Mouse (Mus musculus): ENCODE measurements around the gene Rubcn.

The Rubcn gene

DNA sequence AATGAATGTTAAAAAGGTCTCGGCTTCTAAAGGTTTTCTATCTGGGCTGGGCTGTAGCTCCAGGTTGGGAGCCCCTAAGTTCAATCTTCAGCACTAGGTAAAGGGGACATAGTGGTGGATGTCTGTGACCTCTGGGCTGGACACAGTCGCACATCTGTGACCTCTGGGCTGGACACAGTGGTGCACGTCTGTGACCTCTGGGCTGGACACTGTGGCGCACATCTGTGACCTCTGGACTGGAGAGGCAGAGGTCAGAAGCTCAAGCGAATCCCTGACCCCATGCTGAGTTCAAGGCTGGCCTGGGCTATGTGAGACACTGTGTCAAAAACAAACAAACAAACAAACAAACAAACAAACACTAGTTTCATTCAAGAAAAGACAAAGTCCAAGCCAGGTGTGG, 7.3 kb downstream of the Rubcn start:
- DNase-seq (ENCODE audit: low spot score in 2 of 2) = no peak

DNA sequence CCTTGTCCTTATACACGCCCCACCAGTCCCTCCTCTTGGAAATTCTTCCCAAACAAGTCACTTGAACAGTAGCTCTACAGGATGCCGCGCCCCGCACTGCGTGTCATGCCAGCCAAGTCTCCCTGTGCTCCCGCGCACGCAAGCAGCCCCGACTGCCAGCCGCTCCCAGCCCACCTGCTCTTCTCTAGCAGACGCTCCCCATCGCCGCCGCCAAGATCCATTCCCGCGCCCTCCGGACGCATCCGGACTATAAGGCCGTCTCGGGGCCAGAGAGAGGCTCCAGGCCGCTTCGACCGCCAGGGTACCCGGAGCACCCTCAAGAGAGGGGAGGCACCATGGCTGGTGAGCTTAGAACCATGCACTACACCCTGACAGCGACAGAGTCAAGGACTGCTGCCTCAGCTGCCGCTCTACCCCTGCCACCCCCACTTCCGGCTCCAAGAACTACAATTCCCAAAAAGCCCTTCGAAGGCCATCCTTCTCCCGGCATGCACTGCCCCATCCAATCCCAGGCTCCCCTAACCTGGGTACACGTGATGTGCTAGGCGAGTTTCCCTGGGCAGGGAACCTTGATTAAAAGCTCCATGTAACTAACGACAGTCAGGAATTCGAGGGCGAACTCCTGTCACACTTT, 9.5 kb downstream of the Rubcn start:
- peak; percentile 85 to 87 for DNase-seq (ENCODE audit: low spot score in 2 of 2)

DNA sequence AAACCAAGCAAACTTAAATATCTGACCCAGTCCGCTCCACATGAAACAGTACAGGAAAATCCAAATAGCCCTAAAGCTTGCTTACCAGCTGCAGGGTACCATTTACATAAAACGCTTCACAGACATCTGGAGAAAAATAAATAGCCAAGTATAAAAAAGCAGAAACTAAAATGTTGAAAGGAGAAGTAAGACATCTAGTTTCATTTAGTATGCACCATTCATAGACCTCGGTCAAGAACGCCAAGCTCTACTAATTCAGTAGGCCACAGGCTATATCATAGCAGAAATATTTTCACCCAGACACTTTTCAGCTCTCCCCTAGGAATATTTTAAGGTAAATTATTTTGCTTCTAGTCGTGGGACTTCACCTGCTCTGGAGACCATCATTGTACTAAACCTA, 10.9 kb downstream of the Rubcn start:
- DNase-seq (ENCODE audit: low spot score in 2 of 2) = no peak

DNA sequence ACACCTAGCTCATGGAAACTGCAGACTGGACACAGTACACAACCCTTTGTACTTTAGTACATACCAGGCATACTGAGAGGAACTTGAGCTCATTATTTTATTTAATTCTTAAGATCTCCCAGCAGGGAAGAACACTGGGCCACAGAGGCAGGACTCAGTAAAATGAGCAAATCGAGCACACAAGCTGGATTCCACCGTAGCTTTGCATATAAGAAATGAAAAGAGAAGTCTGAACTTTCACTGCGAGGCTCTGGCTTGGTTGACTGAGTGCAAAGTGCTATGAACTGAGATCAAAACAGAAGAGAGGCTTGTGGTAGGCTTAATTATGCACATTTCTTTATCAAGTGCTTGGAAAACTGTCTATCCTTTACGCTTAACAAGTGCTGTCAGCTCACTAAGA, 12.2 kb downstream of the Rubcn start:
- no peak for DNase-seq (ENCODE audit: low spot score in 2 of 2)

DNA sequence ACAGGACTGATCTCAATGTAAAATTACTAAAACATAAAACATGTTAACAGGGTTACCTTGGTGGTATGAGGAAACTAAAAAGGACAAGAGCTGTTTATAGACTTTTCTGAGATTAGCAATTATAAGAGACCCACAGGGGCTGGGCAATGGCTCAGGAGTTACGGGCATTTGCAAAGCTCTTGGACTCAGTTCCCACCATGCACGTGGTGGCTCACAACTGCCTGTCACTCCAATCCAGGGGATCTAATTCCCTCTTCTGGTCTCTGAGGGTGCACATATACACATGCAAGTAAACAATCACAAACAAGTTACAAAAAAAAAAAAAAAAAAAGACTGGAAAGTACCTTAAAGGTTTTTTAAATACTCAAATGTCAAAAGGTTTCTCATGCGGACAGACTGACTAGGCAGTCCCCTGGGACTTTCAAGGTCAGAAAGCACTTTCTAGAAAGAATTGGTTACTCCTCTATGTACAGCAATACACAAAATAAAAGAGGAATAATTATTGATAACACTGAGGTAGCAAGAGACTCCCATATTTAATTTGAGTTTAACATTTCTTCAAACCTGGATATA, 15.7 kb downstream of the Rubcn start:
- DNase-seq (ENCODE audit: low spot score in 2 of 2) = no peak

DNA sequence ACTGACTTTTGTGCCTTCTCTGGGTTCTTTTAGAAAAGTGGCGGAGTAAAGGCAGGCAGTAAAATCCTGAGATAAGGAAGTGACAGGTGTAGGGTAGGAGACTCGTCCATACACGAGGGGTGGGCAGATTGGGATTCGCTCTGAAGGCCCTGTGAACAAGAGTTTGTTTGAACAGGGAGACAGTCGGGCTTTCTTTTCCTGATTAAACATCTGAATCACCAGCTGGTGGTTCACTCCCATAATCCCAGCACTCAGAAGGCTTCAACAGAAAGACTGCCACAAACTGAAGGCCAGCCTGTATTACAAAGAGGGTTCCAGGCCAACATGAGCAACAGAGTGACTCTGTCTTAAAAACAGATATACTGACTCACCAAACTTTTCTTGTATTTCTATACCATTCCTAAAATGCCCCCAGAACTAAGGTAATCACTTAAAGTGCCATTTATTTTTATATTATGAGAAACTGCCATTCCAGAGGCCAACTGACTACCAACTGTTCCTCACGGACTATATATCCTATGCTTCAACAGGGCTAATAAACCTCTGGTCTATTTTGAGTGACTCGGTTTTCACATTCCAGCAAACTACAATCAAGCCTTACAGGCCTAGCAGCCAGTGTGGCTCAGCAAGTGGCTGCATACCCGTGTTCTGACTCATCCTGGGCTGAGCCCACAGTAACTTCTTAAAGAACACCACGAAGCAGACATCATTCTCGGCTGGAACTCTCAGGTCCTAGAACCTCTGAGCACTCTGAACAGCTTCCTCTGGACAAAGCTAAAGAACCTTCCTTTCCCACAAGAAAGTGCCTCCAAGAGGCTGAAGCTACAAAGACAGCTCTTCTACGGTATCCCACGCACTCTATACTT, 18.6 kb downstream of the Rubcn start:
- no peak for DNase-seq (ENCODE audit: low spot score in 2 of 2)

DNA sequence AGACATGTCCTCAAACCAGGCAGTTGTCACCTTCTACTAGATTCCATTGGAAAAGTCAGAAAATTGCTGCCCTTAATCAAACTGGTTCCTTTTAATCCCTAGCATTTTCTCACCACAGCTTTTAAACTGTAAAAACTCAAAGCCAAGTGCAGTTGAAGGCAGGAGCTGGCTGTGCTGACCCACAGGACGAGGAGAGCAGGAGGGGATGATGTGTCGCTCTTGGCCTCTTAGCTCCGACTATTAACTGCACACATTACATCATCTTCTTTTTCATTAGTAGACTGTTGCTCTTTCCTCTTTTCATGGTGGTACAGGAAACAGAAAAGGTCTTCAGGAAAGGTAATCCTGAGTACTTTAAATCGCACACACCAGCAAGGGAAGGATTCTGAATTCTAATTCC, 19.2 kb downstream of the Rubcn start:
- no peak for DNase-seq (ENCODE audit: low spot score in 2 of 2)

DNA sequence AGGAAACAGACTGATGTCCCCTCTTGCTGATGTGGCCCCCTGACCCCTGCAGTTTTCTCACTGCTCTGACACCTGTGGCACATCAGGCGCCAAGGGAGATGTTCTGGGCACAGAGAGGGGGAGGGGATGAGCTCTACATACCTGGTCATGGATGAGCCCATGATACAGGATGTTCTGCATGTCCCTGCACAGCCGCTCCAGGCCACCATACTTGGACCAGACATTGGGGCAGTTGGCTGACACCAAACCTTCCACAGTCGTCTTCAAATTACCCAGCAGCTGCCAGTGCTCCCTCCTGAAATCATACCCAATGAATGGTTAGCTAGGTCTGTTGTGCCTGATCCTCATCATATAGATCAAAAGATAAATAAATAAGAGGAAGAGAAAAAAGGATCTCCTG, 20.8 kb downstream of the Rubcn start:
- DNase-seq (ENCODE audit: low spot score in 2 of 2) = no peak

DNA sequence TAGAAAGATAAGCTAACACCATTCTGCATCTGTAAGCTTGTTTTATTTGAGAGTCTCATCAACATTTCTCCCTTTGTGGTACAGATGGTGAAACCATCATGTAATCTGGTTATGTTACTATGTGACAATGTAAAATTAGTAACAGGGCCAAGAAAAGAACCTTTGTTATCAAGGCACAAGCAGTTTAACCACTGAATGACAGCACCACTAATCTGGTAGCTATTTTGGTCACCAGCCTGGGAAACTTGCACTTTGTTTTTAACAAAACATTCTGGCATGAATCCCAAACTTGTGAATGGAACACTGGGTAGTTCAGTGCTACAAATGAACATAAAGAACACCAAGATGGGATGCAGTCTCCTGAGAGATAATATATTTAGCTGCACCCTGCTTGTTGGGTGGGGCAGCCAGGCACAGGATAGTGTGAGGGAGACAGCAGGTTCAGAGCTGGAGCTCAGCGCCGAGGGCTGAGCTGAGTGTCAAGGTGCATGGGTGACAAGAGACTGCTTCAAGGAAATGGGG, 23.5 kb downstream of the Rubcn start:
- DNase-seq (ENCODE audit: low spot score in 2 of 2) = no peak

DNA sequence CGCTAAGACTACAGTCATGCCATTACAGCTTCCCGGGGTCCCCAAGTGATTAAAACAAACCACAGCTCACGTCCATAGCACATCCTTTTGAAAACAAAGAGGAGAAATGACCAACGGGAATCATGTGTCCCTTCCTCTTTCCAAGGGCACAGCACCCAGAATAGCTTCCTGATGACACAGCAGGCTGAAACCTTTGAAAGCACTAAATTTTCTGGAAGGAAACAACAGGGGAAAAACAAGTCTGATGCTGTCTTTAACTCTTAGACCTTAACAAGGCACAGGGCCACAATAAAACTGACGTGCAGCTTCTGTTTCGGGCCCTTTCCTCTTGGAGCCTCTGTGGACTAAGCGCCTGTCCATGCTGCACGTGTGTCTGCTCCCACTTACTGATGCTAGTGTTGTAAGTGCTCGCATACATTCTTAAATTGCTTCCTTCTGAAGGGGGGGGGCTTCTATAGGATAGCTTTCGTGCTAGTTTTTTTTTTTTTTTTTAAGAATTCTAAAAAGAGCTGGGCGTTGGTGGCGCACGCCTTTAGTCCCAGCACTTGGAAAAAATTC, 24.0 kb downstream of the Rubcn start:
- DNase-seq (ENCODE audit: low spot score in 2 of 2) = no peak

DNA sequence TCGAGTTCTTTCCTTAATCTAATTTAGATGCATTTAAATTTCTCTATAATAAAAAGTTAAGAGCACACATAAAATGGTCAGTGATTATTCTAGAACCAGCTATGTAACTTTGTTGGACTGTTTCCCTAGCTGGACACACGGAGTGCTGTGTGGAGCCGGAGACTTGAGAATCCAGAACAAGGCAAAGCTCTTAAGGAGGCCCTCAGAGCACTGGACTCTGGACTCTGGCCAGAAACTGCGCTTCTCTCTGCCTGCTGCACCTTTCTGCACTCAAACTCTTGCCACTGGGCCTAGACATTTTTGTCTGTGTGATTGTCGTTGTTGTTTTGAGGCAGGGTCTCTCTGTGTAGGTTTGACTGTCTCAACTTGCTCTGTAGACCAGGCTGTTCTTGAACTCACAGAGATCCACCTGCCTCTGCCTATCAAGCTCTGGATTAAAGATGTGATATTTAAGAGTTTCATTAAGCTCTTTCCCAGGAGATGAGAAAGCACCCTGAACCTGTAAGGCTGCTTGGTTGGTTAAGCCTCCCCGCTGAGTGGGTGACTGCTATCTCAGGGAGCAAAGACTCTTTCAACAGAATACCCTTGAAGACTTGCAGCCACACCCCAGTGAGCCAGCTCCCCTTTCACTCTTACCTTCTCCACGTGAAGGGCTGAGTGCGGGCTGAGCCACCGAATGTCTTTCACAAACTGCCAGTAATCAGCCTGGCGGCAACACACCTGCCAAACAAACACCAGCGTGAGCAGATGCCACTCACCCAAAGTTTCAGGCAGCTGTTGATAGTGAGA, 28.3 kb downstream of the Rubcn start:
- no peak for DNase-seq (ENCODE audit: low spot score in 2 of 2)

DNA sequence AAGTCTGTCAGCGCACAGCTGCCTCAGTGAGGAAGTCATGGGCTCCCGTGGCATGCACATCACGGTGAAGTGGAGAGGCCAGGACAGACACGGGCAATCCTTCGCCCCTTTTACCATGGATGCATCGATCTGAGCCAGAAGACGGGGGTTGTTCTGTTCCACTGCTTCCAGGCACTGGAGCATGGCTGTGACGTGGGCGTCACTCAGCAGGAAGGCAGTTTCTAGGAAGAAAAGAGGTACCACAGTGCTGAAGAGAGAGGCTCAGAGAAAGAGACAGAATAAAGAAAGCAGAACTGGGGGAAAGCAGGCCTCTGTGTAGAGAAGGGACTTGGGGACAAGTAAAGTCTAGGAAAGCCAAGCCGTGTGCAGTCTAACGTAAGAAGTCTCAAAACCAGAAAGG, 30.5 kb downstream of the Rubcn start:
- DNase-seq (ENCODE audit: low spot score in 2 of 2) = no peak

DNA sequence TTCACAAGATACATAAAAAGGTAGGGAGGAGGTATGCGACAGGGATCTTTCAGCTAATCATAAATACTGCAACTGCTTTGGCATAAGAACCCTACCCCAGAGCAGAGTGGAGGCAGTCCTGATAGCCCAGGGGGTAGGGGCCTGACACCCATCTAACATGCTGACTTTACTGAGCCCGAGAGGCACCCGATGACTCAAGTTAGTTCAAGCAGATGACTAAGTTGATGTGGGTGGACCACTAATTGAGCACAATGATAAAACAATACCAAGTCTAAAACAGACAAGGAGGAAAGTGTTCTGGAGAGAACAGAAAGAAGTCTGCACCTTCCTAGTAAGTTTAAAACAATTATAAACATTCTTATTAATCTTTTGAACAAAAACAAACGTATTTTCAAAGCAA, 46.1 kb downstream of the Rubcn start:
- DNase-seq (ENCODE audit: low spot score in 2 of 2) = no peak

DNA sequence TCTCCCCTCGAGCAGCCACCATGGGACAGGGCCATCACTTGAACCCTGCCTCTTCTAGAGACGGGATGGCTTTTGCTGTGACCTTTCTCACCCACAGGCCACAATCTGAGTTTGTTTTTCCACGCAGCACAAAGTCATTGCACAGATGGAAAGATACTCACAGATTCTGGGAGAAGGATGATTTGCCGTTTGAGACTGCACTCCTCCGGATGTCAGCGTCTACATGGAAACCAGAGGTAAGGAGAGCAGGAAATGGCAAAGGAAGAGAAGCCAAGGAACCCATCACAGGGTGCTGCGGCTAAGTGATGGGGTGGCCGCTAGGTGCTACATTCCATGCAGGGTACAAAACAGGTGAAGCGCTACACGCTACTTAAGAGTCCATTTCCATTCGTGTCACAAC, 48.5 kb downstream of the Rubcn start:
- no peak for DNase-seq (ENCODE audit: low spot score in 2 of 2)

DNA sequence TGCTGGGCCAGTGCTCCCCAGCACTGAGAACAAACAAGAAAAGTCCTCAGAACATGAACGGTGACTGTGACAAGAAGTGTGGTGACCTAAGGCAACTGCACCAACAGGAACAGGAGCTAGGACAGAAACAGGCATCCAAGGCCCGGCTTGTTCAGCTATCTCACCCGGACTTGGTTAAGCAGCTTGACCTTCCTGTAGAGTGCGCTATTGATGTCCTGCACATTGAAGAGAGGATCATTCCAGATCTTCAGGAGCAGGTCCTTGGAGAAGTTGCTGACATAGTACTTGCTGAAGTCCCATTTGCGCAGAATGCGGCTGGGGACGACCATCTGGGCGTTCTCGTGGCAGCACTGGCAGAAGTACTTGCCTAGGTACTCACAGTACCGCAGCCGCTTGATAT, 51.0 kb downstream of the Rubcn start:
- no peak for DNase-seq (ENCODE audit: low spot score in 2 of 2)

DNA sequence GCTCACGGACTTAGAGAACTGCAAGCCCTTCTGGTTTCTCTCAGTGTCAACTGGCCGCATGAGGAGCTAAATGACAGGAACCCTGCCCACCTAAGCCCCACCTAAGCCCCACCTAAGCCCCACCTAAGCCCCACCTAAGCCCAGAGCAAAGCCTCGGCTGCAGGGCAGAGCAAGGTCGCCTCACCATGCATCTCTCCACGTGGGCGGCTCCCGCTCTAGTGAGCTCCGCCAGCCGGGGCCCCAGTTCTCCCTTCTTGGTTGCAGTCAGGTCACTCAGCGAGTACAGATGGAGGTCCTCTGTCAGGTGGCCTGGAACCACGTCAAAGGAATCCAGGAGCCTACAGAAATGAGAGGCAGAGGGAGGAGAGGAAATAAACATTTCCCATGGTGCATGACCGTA, 52.2 kb downstream of the Rubcn start:
- no peak for DNase-seq (ENCODE audit: low spot score in 2 of 2)

DNA sequence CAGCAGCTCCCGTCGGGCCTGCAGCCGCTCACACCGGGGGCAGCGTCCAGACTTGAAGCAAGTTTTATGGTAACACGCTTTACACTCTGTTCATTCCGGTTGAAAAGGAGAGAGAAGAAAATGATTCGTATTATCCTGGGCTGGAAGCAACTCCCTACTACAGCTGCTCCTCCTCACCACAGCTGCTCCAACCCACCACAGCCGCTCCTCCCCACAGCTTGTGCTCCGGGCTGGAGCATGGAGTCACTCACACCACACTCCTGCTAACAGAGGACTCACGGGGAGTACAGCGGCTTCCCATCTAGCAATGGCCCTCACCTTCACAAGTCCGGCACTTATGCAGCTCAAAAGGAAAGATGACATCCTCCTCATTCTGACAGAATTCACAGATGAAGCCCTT, 53.5 kb downstream of the Rubcn start:
- no peak for DNase-seq (ENCODE audit: low spot score in 2 of 2)

DNA sequence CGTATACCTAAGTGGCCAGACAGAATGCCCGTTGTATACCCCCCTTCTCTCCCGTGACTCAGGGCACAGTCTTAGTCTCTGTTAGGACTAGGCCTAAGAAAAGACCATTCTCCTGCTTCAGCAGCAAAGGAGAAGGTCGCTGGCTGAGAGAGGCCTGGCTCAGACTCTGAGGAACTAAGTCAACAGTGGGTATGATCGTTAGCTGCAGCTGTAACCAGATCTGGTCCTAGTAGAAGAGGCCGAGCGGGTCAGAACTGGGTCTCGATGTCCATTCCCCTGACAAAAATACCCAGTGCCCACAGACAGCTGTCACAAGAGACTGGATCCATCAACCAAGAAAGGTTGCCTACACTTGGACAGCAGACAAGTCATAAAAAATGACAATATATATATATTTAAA, 54.1 kb downstream of the Rubcn start:
- DNase-seq (ENCODE audit: low spot score in 2 of 2) = no peak

DNA sequence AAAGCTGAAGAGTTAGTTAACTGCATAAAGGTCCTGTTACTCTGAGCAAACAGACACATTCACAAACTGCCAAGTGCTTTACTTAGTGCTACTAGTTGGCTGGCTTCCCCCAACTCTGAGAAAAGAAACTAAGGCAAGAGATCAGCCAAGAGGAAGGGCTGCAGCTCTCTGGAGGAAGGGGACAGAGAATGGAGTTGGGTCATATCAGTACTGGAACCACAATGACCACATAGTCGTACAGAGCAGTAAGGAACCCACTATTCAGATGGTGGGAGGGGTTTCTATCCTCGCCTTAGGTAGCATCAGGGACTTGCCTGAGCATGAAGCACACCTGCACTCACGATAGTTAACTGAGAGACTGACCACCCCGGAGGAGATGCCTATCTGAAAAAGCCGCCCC, 54.7 kb downstream of the Rubcn start:
- no peak for DNase-seq (ENCODE audit: low spot score in 2 of 2)

DNA sequence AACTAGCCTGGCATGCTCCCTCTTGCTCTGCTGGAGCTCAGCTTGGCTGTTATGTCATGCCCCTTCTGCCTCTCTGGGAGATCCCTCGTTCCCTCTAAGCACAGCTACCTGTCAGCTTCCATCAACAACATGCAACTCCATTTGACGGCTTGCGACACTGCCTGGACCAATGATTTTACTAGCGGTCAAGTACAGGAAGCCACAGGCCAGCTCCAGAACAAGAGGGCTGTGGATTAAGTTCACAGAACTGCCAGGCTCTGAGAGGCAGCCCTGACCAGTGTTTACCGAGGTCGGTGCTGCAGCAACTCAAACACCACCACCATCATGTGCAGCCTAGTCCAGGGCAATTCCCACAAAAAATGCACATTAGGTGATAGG, 55.1 kb downstream of the Rubcn start:
- DNase-seq (ENCODE audit: low spot score in 2 of 2) = no peak

DNA sequence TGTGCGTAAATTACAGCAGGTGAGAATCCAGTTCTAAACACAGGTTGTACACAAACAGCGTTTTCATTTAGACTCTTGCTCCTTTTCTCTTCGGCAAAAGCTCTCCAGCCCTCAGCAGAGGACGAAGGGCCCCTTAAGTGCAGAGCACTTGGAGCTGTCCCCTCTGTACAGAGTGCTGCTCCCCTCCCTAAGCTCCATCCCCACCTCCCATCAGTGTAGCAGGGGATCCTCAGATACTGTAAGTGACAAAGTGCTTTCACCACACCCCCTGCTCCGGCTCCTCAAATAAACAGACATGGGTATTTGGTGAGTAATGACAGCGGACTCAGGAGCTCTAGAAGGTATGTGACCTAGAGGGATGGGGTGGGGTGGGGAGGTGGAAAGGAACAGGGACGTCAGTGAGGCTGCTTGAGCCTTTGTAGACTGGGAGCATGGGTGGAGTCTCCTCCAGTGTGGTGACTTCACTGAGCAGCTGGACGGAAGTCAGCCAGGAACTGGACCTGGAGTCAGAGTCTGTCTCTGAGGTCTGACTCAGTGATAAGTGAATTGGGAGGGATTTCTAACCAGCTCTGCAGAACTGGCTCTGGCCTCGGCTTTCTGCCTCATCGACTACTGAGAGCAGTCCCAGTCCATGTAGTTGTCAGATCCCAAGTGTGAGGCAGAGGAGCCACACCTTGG, 55.7 kb downstream of the Rubcn start:
- DNase-seq (ENCODE audit: low spot score in 2 of 2) = no peak
